Mouse (Mus musculus) lung, adult 10 weeks (tissue): ENCODE measurements around the gene Ppm1k. TPM values are rescaled to one million over a fixed set of nuclear protein-coding genes. Genes with fewer than 3 reads are reported as not detected.

Source experiments
- polyA plus RNA-seq: library from polyadenylated mRNA; stranded (reverse); fragments of 350-450 nt; fragmentation: Illumina TruSeq; extraction: RNeasy Lipid Tissue Mini Kit (QIAGEN cat#74804); gene quantifications from one replicate; pipeline ENCODE4 v1.2.3, GENCODE M21; 2014; ENCODE audit warnings: low read depth, low replicate concordance; ENCODE audit not compliant: insufficient read depth

The Ppm1k gene
- polyA plus RNA-seq = 4.7 TPM

GRCm38 (mm10) chr6:57535386-57535936 is at the start of gene Ppm1k:
Gene Ppm1k (minus strand): TSS chr6:57535468.

GRCm38 (mm10) chr6:57580881-57581548 is 45.7 kb upstream of the Ppm1k start, which contains the start of gene Herc6:
Gene Herc6 (plus strand): TSS chr6:57581000.

Other genes starting within 250 kb of the Ppm1k start
- not detected for gene Vmn1r16, start 206.0 kb downstream of the Ppm1k start, polyA plus RNA-seq
- not detected for gene Vmn1r17, start 171.7 kb downstream of the Ppm1k start, polyA plus RNA-seq
- not detected for gene Vmn1r18, start 139.7 kb downstream of the Ppm1k start, polyA plus RNA-seq
- not detected for gene Vmn1r19, start 131.7 kb downstream of the Ppm1k start, polyA plus RNA-seq
- not detected for gene Vmn1r20, start 106.5 kb downstream of the Ppm1k start, polyA plus RNA-seq
- 4.1 TPM for gene Herc6, start 45.5 kb upstream of the Ppm1k start, polyA plus RNA-seq
- 7.3 TPM for gene Pyurf, start 156.6 kb upstream of the Ppm1k start, polyA plus RNA-seq
- 7.0 TPM for gene Lancl2, start 167.1 kb upstream of the Ppm1k start, polyA plus RNA-seq